Mouse (Mus musculus): ENCODE measurements around the gene Lyrm2. TPM values are rescaled to one million over a fixed set of nuclear protein-coding genes. Genes with fewer than 3 reads are reported as not detected.
A peak's percentile ranks its signal among the peaks of the same experiment; 100 is the strongest.

Lyrm2 gene
- 41.8 and 45.4 TPM in 2 replicates for total RNA-seq (2017)

GRCm38 (mm10) chr4:32799966-32800576 lies at the start of gene Lyrm2:
Lyrm2 (plus strand) TSS chr4:32800253.
- peak; percentile 98 for ATAC-seq (replicated peaks; ENCODE audit: low read depth, poor library complexity, severe bottlenecking)

GRCm38 (mm10) chr4:32750711-32751110 lies 49.3 kb upstream of the Lyrm2 start:
- ATAC-seq (replicated peaks; ENCODE audit: low read depth, poor library complexity, severe bottlenecking) = no peak

GRCm38 (mm10) chr4:32757430-32757829 lies 42.6 kb upstream of the Lyrm2 start:
- ATAC-seq (replicated peaks; ENCODE audit: low read depth, poor library complexity, severe bottlenecking) = no peak

GRCm38 (mm10) chr4:32767471-32767870 lies 32.6 kb upstream of the Lyrm2 start:
- no peak for ATAC-seq (replicated peaks; ENCODE audit: low read depth, poor library complexity, severe bottlenecking)

- ATAC-seq (replicated peaks; ENCODE audit: low read depth, poor library complexity, severe bottlenecking) = peak; percentile 100
Measured at GRCm38 (mm10) chr4:32768046-32768445, 32.0 kb upstream of the Lyrm2 start.

- ATAC-seq (replicated peaks; ENCODE audit: low read depth, poor library complexity, severe bottlenecking) = no peak
Measured at GRCm38 (mm10) chr4:32770284-32770810, 29.7 kb upstream of the Lyrm2 start.

- ATAC-seq (replicated peaks; ENCODE audit: low read depth, poor library complexity, severe bottlenecking) = no peak
Measured at GRCm38 (mm10) chr4:32779996-32780395, 20.1 kb upstream of the Lyrm2 start.

- ATAC-seq (replicated peaks; ENCODE audit: low read depth, poor library complexity, severe bottlenecking) = no peak
Measured at GRCm38 (mm10) chr4:32787110-32787509, 12.9 kb upstream of the Lyrm2 start.

GRCm38 (mm10) chr4:32789020-32789419 lies 11.0 kb upstream of the Lyrm2 start:
- ATAC-seq (replicated peaks; ENCODE audit: low read depth, poor library complexity, severe bottlenecking) = no peak

- no peak for ATAC-seq (replicated peaks; ENCODE audit: low read depth, poor library complexity, severe bottlenecking)
Measured at GRCm38 (mm10) chr4:32798976-32799375, 1.1 kb upstream of the Lyrm2 start.

GRCm38 (mm10) chr4:32800577-32801170 lies 621 bp downstream of the Lyrm2 start:
- no peak for ATAC-seq (replicated peaks; ENCODE audit: low read depth, poor library complexity, severe bottlenecking)

GRCm38 (mm10) chr4:32817478-32817877 lies 17.4 kb downstream of the Lyrm2 start:
- ATAC-seq (replicated peaks; ENCODE audit: low read depth, poor library complexity, severe bottlenecking) = no peak

GRCm38 (mm10) chr4:32820676-32821075 lies 20.6 kb downstream of the Lyrm2 start:
- ATAC-seq (replicated peaks; ENCODE audit: low read depth, poor library complexity, severe bottlenecking) = no peak

GRCm38 (mm10) chr4:32824254-32824653 lies 24.2 kb downstream of the Lyrm2 start:
- ATAC-seq (replicated peaks; ENCODE audit: low read depth, poor library complexity, severe bottlenecking) = no peak

- no peak for ATAC-seq (replicated peaks; ENCODE audit: low read depth, poor library complexity, severe bottlenecking)
Measured at GRCm38 (mm10) chr4:32826925-32827324, 26.9 kb downstream of the Lyrm2 start.

GRCm38 (mm10) chr4:32828385-32829077 lies 28.5 kb downstream of the Lyrm2 start:
- ATAC-seq (replicated peaks; ENCODE audit: low read depth, poor library complexity, severe bottlenecking) = no peak

GRCm38 (mm10) chr4:32829316-32829715 lies 29.3 kb downstream of the Lyrm2 start:
- ATAC-seq (replicated peaks; ENCODE audit: low read depth, poor library complexity, severe bottlenecking) = no peak

GRCm38 (mm10) chr4:32833494-32834282 lies 33.6 kb downstream of the Lyrm2 start:
- peak; percentile 79 for ATAC-seq (replicated peaks; ENCODE audit: low read depth, poor library complexity, severe bottlenecking)

- ATAC-seq (replicated peaks; ENCODE audit: low read depth, poor library complexity, severe bottlenecking) = no peak
Measured at GRCm38 (mm10) chr4:32834541-32834940, 34.5 kb downstream of the Lyrm2 start.

GRCm38 (mm10) chr4:32836071-32836470 lies 36.0 kb downstream of the Lyrm2 start:
- no peak for ATAC-seq (replicated peaks; ENCODE audit: low read depth, poor library complexity, severe bottlenecking)
